Mouse (Mus musculus) olfactory bulb, adult 2 months (tissue): ENCODE measurements around the gene Efna5. TPM values are rescaled to one million over a fixed set of nuclear protein-coding genes. Genes with fewer than 3 reads are reported as not detected.

Experiments
- H3K27ac ChIP-seq: fragments of 200-500 bp; 2 replicates; pipeline ENCODE4 v1.5.1; 2012; ENCODE audit warnings: low read depth, low read length; ENCODE audit not compliant: insufficient read depth
- H3K4me1 ChIP-seq: fragments of 200-500 bp; 2 replicates; pipeline ENCODE4 v1.6.1; 2012; ENCODE audit warnings: low read length; ENCODE audit not compliant: control insufficient read depth, insufficient read depth
- H3K4me3 ChIP-seq: fragments of 200-500 bp; 2 replicates; pipeline ENCODE4 v1.5.1; 2012; ENCODE audit warnings: mild to moderate bottlenecking, low read depth, low read length, moderate library complexity; ENCODE audit not compliant: insufficient read depth
- CTCF ChIP-seq: fragments of 200-500 bp; IDR thresholded peaks from 2 replicates; pipeline ENCODE4 v1.5.1; 2012; ENCODE audit warnings: low read depth, mild to moderate bottlenecking, low read length, moderate library complexity; ENCODE audit not compliant: insufficient read depth
- POLR2A ChIP-seq: fragments of 200-500 bp; IDR thresholded peaks from 2 replicates; pipeline ENCODE4 v1.6.1; 2012; ENCODE audit warnings: mild to moderate bottlenecking, low read depth, low read length, moderate library complexity; ENCODE audit not compliant: insufficient read depth
- WGBS: fragments of 180-500 bp; shearing (Covaris S2); methylation state at CpG from one replicate; pipeline ENCODE4 v1.1.7; 2018; 5-methylcytosine and 5-hydroxymethylcytosine counted together
- polyA plus RNA-seq: library from polyadenylated mRNA; stranded (reverse); fragments of >200 nt; gene quantifications from 2 replicates; pipeline ENCODE4 v1.2.4, GENCODE M21; 2012; ENCODE audit warnings: low replicate concordance; ENCODE audit not compliant: missing spikeins, insufficient read depth, insufficient read length

The Efna5 gene
- polyA plus RNA-seq, 1 experiment: not detected

DNA sequence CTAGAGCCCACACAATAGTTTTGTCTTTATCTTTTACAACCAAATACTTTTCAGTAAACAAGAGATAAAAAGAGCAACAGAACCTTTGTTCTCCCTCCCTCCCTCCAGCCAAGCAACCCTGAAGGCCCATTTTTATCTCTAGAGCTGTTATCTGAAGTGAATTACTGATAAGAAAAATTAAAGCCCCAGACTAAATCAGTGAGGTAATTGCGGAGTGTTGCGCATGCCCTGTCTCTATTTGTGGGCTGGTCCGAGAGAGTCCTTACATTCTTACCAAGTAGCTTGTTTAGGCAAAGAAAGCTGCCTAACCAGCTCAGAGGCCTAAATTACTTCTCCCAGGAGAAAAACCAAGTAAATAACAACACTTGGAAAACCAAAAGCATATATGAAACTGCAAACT lies 167.7 kb downstream of the Efna5 start:
- H3K4me1 ChIP-seq: peaks cover 3% of the 10 kb centered on the region; the same call in 1 of the 2 replicates
- TF ChIP-seq CTCF: no peak
- no peak for TF ChIP-seq POLR2A
- WGBS: 91% methylated on average over 3 of the region's 3 CpGs
- no peak overlapping the region for H3K4me3 ChIP-seq
- H3K27ac ChIP-seq: no peak overlapping the region

- no peaks in the 10 kb centered on the region for H3K4me1 ChIP-seq
- no peak overlapping the region for H3K27ac ChIP-seq
- TF ChIP-seq POLR2A: no peak
- no peak for TF ChIP-seq CTCF
- H3K4me3 ChIP-seq: no peak overlapping the region
- 28% methylated on average over 6 of the region's 6 CpGs for WGBS
Observed at GRCm38 (mm10) chr17:62706418-62706817, 174.7 kb downstream of the Efna5 start.

DNA sequence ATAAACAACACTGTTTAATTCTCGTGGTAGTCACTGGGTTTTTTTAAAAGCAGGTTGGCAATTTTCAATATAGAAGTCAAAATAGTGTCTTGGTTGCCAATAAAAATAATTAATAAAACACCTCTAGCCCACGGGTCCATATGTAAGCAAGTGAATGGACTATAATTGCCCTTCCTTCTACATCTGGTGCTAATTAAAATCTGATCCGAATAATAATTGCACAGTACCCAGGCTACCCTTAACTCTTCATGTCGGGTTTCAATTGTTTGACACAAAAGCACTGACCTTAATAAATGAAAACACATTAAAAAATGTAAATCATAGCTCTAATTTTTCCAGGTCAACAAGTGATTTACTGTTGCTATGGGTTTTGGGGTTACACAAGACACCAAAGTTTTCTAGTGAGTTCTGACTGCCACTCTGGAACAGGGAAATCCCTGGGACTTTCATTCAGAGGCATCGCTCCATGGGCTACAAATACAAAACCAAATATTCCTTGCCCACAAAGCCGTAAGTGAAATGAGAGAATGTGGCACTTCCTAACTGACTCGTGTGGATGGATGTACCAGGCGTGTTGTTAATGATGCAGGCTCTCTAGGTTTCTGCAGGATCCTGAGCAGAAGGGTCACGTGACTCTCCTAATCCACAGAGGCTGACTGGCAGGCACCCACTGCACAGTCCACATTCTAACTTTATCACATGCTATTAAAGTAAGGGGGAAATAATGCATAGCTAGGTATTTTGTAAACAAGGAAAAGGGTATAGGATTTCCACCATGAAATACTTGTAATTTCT lies 178.9 kb downstream of the Efna5 start:
- WGBS: 63% methylated on average over 9 of the region's 9 CpGs
- TF ChIP-seq POLR2A (no peak), CTCF (no peak)
- H3K27ac ChIP-seq: no peak overlapping the region

GRCm38 (mm10) chr17:62700791-62701602 lies 180.1 kb downstream of the Efna5 start:
- Histone ChIP-seq H3K4me3 (no peak overlapping the region), H3K27ac (no peak overlapping the region), H3K4me1 (no peaks in the 10 kb centered on the region)
- TF ChIP-seq CTCF (no peak), POLR2A (no peak)
- WGBS: 66% methylated on average over 9 of the region's 9 CpGs

More for the DNA sequence above, 178.9 kb downstream of the Efna5 start:
- Histone ChIP-seq H3K4me3 (no peak overlapping the region), H3K4me1 (no peaks in the 10 kb centered on the region)

GRCm38 (mm10) chr17:62694958-62695437 lies 186.1 kb downstream of the Efna5 start:
- WGBS: 90% methylated on average over 9 of the region's 9 CpGs
- no peak overlapping the region for H3K4me3 ChIP-seq
- TF ChIP-seq POLR2A (no peak), CTCF (no peak)

DNA sequence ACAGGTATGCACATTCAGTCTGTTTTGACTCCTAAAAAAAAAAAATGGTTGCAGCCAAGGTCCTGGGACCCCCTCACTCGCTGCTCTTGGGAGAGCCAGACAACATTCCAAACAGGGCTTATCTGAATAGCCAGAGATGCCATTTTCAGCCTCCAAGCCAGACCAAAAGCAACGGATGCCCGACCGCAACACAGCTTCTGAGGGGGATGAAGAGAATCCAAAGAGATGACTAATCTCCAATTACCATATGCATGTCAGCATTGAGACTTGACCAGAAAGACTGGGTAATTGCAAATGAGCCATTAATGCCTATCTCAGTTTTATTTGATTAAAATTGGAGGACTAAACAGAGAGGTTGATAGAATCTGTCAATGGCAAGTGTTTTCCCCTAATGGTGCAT lies 188.9 kb downstream of the Efna5 start:
- H3K4me3 ChIP-seq: no peak overlapping the region
- no peaks in the 10 kb centered on the region for H3K4me1 ChIP-seq
- no peak for TF ChIP-seq CTCF
- TF ChIP-seq POLR2A: no peak
- WGBS: 67% methylated on average over 4 of the region's 4 CpGs
- H3K27ac ChIP-seq: no peak overlapping the region

More at GRCm38 (mm10) chr17:62694958-62695437, 186.1 kb downstream of the Efna5 start:
- Histone ChIP-seq H3K4me1 (no peaks in the 10 kb centered on the region), H3K27ac (no peak overlapping the region)

DNA sequence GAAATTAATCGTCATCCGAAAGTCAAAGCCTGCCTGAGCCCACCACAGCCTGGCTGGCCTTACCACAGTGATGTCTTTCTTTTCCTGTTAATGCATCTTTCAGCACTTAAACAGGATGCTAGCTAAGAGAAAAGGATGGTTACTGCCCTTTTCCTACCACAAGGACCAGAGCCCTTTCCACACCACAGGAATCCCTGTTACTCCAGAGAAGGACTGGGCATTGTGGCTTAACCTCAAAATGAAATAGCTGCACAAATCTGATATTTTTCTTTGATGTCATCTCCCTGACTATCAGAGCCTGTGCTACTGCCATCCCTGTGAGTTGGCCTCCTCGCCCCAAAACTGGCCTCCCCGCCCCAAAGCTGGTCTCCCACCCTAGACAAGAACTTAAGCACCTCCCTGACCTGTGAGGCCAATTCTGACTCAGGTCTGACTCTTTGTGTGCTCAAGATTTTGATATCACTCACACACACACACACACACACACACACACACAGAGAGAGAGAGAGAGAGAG lies 189.9 kb downstream of the Efna5 start:
- no peak for TF ChIP-seq POLR2A
- TF ChIP-seq CTCF: no peak
- 94% methylated on average over 4 of the region's 4 CpGs for WGBS
- Histone ChIP-seq H3K4me1 (no peaks in the 10 kb centered on the region), H3K27ac (no peak overlapping the region), H3K4me3 (no peak overlapping the region)

- H3K27ac ChIP-seq: no peak overlapping the region
- no peak overlapping the region for H3K4me3 ChIP-seq
- WGBS: 72% methylated on average over 8 of the region's 8 CpGs
- H3K4me1 ChIP-seq: no peaks in the 10 kb centered on the region
- TF ChIP-seq CTCF (no peak), POLR2A (no peak)
Observed at GRCm38 (mm10) chr17:62690256-62690655, 190.9 kb downstream of the Efna5 start.

- TF ChIP-seq CTCF (no peak), POLR2A (no peak)
- H3K4me1 ChIP-seq: no peaks in the 10 kb centered on the region
- 86% methylated on average over 4 of the region's 4 CpGs for WGBS
- no peak overlapping the region for H3K4me3 ChIP-seq
- H3K27ac ChIP-seq: no peak overlapping the region
Observed at GRCm38 (mm10) chr17:62689646-62690045, 191.5 kb downstream of the Efna5 start.
